Mouse (Mus musculus): ENCODE data around the gene B3galt5.

Gene B3galt5

DNA sequence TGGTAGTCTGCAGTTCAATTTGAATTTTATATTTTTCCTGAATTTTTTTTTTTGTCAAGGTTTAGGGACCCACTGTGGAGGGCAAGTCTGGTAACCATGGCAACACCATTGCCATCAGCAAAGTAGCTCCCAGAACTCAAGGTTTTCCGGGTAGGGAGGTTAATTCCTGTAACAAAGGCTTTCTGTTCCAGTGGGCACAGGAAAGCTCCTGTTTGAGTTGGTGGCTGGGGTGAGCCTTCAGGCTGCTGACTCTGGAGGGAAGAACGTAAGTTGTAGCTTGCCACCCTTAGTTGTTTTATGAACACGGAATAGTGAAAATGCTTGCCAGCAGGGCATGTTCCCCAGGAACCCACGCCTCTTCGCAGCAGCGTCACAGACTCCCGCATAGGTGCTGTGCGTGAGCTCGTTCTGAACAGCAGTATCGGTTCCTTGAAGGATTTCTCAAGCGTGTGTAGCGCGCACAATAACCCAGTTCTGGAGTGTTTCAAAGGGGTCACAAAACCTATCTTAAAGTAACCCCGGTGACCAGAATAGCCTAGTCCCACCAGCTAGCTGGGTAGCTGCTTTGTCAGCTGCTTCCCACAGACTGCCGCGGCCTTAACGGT is at the start of gene B3galt5:
B3galt5 (plus strand) TSS at position 436 of the 605 bp plus-strand sequence.
- in situ Hi-C loops (cut with MboI; ENCODE audit: low sequenced_read_pairs) = no loop called here

DNA sequence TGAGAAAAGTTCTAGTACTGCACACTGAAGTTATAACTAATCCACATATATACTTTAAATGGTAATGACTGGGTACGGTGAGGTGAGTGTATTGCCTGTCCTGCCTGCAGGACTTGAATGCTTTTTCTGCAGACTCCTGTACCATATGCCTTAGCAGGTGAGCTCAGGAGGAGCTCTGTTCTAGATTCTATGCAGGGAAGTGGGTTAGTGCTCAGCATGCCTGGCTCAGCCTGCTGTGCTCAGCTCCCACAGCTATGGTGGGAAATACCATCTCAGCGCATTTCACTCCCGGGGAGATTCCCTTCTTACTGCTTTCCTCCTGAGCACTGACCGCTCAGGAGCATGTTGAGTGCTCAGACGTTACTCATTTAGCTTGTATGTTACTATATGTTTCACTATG is 48.0 kb upstream of the B3galt5 start:
- in situ Hi-C loops (cut with MboI; ENCODE audit: low sequenced_read_pairs) = no loop called here

DNA sequence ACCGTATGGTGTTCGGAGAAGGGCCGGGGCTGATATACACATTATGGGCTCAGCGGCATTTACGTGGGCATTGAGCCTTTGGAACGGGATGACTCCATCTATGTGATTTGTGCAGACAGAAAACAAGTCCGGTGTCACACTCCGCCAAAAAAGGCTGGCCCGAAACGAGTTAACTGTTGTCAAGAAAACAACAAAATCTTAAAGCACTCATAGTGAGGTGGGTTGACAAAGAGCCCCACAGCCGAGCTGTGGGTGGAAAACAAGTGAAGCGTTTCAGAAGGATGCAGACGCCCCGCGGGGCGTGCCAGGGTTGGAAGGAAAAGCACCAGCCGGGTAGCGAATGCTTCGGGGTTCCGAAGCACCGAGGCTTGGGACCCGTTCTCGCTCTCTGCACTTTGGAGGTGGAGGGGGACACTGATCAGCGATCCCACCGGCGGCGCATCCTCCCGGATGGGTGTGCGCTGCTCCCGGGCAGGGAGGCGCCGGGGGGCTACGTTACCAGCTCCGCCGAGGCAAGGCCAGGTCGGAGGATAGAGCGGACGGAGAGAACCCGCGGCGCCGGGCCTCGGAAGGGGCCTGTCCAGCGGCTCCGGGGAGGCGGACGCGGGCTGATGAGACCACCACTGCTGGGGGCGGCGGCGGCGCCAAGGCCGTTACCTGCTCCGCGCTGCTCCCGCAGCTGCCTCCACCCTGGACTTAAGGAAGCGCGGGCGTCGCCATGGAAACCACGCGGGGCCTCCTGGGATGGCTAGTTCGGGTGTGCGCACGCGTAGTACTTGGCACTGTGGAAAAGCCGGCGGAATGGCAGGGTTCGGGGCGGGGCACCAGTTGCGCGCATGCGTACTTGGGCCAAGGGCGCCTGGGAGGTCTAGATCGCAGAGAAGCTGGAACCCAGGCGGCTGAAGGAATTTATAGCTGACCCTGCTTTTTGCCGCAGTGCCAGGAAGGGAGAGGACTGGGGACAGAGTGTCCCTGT is 43.8 kb upstream of the B3galt5 start, which contains the start of gene Lca5l:
Lca5l (minus strand) TSS at position 741 of the 976 bp plus-strand sequence.
- in situ Hi-C loops (cut with MboI; ENCODE audit: low sequenced_read_pairs) = no loop called here

- in situ Hi-C loops (cut with MboI; ENCODE audit: low sequenced_read_pairs) = no loop called here
Measured at GRCm38 (mm10) chr16:96199913-96200701, 35.5 kb upstream of the B3galt5 start, which contains the start of gene Sh3bgr. Sh3bgr (plus strand) TSS chr16:96200450.

DNA sequence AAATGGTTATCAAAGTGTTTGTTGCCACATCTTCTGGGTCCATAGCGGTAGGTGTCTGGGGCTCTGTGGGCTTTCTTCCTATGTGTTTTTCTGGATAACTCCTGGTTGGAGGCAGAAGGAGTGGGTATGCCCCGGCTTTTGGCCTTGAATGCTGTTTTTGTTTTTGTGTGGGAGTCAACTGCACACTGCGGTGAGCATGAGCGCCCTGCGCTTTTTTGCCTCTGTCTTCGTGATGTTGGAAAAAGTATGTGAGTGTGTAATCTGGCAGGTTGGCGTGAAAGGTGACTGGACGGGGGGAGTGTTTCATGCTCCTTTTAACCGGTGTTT is 34.9 kb upstream of the B3galt5 start:
- in situ Hi-C loops (cut with MboI; ENCODE audit: low sequenced_read_pairs) = no loop called here

DNA sequence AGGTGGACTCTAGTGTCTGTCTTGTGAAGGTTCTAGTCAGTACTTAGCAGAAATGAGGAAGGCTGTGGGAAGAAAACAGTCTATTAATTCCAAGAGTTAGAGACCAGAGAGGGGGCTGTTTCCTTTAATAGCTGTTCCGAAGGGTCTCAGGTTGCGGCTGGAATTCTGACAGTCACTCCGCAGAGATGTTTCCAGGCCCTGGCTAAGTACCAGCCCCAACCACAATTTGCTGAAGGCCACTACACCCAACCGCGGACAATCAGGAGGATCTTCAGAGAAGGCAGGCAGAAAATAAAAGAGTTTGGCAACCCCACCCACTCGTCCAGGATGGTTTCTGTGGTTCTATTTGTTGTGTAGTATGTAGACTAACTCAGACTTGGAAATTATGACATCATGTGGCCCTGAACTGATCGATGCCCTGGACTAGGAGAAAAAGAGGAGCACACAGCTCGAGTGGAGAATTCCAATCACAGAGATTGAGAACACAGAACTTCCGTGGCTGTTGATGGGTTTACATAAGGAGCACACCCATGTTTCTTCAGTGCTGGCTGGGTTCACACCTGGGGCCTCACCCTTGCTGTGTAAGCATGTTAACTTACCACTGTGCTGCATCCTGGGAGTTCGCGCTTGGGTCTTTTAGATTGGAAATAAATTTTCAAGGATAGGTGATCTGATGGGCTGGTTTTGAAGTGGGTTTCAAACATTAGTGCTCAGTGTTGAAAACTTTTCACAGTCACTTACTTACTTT is 33.9 kb upstream of the B3galt5 start:
- in situ Hi-C loops (cut with MboI; ENCODE audit: low sequenced_read_pairs) = no loop called here

DNA sequence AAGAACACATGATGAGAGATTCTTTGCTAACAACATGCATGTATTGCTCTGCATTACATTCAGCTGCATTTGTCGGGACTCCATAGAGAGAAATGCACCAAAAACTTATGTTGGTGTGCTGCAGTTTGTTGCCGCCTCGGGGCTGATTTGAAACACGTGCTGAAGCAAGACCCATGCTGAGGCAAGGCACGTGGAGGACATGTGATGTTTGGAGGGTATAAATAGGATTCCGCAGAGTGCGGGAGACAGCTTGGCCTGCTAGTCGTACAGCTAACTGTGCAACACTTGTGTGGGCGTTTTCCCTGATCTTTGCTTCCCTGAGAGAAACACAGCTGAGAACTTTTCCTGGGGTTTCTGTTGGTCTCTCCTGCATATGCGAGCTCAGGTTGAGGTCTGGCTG is 25.8 kb upstream of the B3galt5 start:
- in situ Hi-C loops (cut with MboI; ENCODE audit: low sequenced_read_pairs) = no loop called here

DNA sequence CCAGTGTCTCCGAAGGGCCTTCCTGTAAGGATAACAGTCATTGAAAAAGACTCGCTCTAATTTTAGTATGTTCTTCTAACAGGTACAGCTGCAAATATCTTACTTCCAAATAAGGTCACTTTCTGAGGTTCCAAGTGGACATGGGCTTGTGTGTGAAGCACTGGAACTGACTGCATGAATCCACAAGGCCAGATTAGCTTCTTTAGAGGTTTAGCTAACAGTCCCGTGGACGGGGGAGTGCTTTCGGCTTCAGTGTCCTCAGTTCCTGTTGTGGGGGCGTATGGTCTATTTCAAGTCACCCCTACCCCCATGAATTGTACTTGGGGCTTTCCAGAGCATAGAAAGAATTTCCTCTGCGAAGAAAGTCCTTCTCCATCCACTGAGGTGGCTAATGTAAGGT is 24.7 kb upstream of the B3galt5 start:
- in situ Hi-C loops (cut with MboI; ENCODE audit: low sequenced_read_pairs) = no loop called here

- in situ Hi-C loops (cut with MboI; ENCODE audit: low sequenced_read_pairs) = no loop called here
Measured at GRCm38 (mm10) chr16:96213027-96213426, 22.6 kb upstream of the B3galt5 start.

- in situ Hi-C loops (cut with MboI; ENCODE audit: low sequenced_read_pairs) = no loop called here
Measured at GRCm38 (mm10) chr16:96221491-96221890, 14.1 kb upstream of the B3galt5 start.

DNA sequence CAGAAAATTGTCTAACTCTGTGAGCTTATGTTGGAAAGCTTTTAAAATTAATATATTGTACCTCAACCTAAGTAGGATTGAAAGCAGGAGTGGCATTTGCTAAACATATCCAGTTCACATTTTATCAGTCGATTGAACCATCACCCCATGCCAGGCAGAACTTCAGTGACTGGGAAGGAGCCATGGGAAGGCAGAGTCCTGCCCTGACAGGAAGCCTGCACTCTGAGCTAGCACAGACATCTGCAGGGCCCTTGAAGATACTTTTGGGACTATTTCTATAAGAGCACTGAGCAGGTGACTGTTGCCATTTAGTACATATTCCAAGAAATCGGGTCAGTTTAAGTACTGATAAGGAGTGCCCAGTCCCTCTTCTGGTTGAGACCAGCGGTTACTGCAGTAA is 13.6 kb upstream of the B3galt5 start:
- in situ Hi-C loops (cut with MboI; ENCODE audit: low sequenced_read_pairs) = no loop called here

DNA sequence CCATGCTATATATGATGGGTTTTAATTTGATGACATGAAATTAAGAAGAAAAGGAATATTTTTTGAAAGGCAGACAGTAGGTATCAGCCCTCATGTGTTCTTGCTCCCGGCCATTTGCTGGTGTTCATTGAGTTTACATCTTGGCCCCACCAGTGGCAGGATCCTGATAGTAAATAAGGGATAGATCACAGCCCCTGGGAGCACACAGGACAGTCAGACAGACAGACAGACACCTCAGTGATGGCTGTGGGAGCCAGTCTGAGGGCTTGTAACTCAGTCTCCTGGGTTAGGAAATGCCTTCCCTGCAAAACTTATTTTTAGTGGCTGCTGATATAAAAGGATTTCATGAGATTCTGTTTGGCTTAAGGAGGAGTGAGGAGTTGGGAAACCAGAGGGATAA is 13.1 kb upstream of the B3galt5 start:
- in situ Hi-C loops (cut with MboI; ENCODE audit: low sequenced_read_pairs) = no loop called here

DNA sequence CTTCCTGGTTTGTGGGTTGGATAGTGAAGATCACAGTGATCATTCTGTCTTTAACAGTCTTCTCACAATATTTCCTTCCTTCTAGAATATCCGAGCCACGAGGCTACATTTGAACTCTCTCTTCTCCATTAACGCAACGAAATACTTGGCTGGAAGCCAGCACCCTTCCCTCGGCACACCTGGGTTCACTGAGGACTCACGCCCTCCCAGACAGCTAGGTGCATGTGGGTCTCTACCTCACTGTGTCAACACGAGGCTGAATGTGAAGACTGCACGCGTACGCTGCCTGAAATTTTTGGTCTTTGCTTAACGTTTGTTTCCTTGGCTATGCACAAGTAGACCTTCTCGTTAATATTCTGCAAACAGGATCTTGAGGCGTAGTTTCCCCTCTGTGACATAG is 7.2 kb upstream of the B3galt5 start:
- in situ Hi-C loops (cut with MboI; ENCODE audit: low sequenced_read_pairs) = no loop called here

- in situ Hi-C loops (cut with MboI; ENCODE audit: low sequenced_read_pairs) = no loop called here
Measured at GRCm38 (mm10) chr16:96229044-96229555, 6.5 kb upstream of the B3galt5 start.

GRCm38 (mm10) chr16:96230411-96230810 is 5.2 kb upstream of the B3galt5 start:
- in situ Hi-C loops (cut with MboI; ENCODE audit: low sequenced_read_pairs) = loop anchor here (5.0 kb wide), 1 partner anchor 107 kb away; no protein-coding TSS in a partner anchor

- in situ Hi-C loops (cut with MboI; ENCODE audit: low sequenced_read_pairs) = loop anchor here (5.0 kb wide), 1 partner anchor 106 kb away; no protein-coding TSS in a partner anchor
Measured at GRCm38 (mm10) chr16:96231251-96231650, 4.3 kb upstream of the B3galt5 start.

- in situ Hi-C loops (cut with MboI; ENCODE audit: low sequenced_read_pairs) = loop anchor here (5.0 kb wide), 1 partner anchor 105 kb away; no protein-coding TSS in a partner anchor
Measured at GRCm38 (mm10) chr16:96231974-96232373, 3.6 kb upstream of the B3galt5 start.

GRCm38 (mm10) chr16:96233996-96234395 is 1.6 kb upstream of the B3galt5 start:
- in situ Hi-C loops (cut with MboI; ENCODE audit: low sequenced_read_pairs) = loop anchor here (5.0 kb wide), 1 partner anchor 103 kb away; no protein-coding TSS in a partner anchor

- in situ Hi-C loops (cut with MboI; ENCODE audit: low sequenced_read_pairs) = no loop called here
Measured at GRCm38 (mm10) chr16:96244496-96244895, 8.9 kb downstream of the B3galt5 start.

GRCm38 (mm10) chr16:96249635-96250034 is 14.0 kb downstream of the B3galt5 start:
- in situ Hi-C loops (cut with MboI; ENCODE audit: low sequenced_read_pairs) = no loop called here
